Mouse (Mus musculus): Measurements from ENCODE around the gene Slc17a7. TPM values are rescaled to one million over a fixed set of nuclear protein-coding genes. Genes with fewer than 3 reads are reported as not detected.
"Not testable (repeated sequence)": the region's sequence is repeated elsewhere in the genome, so short reads cannot be mapped to it uniquely, and the experiment has no call there.

Gene Slc17a7
- 2.0 and 2.6 TPM in 2 replicates for polyA plus RNA-seq (2016; fragmentation: Nextera tagmentation; extraction: Ambion mirVana)

GRCm38 (mm10) chr7:45163735-45164490 is at the start of gene Slc17a7:
TSS of gene Slc17a7 (plus strand) at chr7:45163949.
- 2% methylated on average over 41 of the region's 41 CpGs for WGBS
- no peak within 1 kb of the TSS for H3K27ac ChIP-seq
- H3K9me3 ChIP-seq, result no peaks in the 10 kb centered on the region
- H3K27me3 ChIP-seq (replicated peaks), result peaks cover 67% of the 10 kb centered on the region
- peak within 1 kb of the TSS; percentile 35 for H3K4me3 ChIP-seq
- no peak for ATAC-seq (ENCODE audit: low FRiP score, low read depth)
- H3K4me1 ChIP-seq, result peaks cover 27% of the 10 kb centered on the region
- peak within 1 kb of the TSS; percentile 56 for H3K9ac ChIP-seq
- H3K4me2 ChIP-seq (replicated peaks), result peak within 1 kb of the TSS; percentile 65
- H3K36me3 ChIP-seq, result peaks cover 22% of the 10 kb centered on the region

GRCm38 (mm10) chr7:45117566-45117965 is 46.2 kb upstream of the Slc17a7 start:
- Histone ChIP-seq H3K9me3 (no peaks in the 10 kb centered on the region), H3K4me1 (peaks cover 5% of the 10 kb centered on the region), H3K36me3 (peaks cover 37% of the 10 kb centered on the region), H3K27me3 (replicated peaks) (no peaks in the 10 kb centered on the region), H3K4me3 (no peak overlapping the region), H3K4me2 (replicated peaks) (no peak overlapping the region), H3K9ac (no peak overlapping the region), H3K27ac (no peak overlapping the region)
- WGBS, result 86% methylated on average over 8 of the region's 8 CpGs
- no peak for ATAC-seq (ENCODE audit: low FRiP score, low read depth)

DNA sequence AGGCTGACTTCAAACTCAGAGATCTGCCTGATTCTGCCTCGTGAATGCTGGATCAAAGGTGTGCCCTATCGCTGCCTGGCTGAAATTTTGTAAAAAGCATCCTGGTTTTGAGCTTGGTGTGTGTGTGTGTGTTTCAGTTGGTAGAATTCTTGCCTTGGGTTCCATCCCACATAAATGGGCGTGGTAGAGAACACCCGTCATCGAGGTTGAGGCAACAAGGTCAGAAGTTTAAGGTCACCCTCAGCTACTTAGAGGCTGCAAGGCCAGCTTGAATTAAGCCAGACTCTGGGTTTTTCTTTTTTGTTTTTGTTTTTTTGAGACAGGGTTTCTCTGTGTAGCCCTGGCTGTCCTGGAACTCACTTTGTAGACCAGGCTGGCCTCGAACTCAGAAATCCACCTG is 45.4 kb upstream of the Slc17a7 start:
- 91% methylated on average over 6 of the region's 6 CpGs for WGBS
- no peak overlapping the region for H3K9ac ChIP-seq
- H3K4me1 ChIP-seq, result peaks cover 13% of the 10 kb centered on the region
- peaks cover 42% of the 10 kb centered on the region for H3K36me3 ChIP-seq
- no peak overlapping the region for H3K4me2 ChIP-seq (replicated peaks)
- H3K27ac ChIP-seq, result no peak overlapping the region
- H3K9me3 ChIP-seq, result no peaks in the 10 kb centered on the region
- no peak overlapping the region for H3K4me3 ChIP-seq
- ATAC-seq (ENCODE audit: low FRiP score, low read depth), result no peak
- no peaks in the 10 kb centered on the region for H3K27me3 ChIP-seq (replicated peaks)

DNA sequence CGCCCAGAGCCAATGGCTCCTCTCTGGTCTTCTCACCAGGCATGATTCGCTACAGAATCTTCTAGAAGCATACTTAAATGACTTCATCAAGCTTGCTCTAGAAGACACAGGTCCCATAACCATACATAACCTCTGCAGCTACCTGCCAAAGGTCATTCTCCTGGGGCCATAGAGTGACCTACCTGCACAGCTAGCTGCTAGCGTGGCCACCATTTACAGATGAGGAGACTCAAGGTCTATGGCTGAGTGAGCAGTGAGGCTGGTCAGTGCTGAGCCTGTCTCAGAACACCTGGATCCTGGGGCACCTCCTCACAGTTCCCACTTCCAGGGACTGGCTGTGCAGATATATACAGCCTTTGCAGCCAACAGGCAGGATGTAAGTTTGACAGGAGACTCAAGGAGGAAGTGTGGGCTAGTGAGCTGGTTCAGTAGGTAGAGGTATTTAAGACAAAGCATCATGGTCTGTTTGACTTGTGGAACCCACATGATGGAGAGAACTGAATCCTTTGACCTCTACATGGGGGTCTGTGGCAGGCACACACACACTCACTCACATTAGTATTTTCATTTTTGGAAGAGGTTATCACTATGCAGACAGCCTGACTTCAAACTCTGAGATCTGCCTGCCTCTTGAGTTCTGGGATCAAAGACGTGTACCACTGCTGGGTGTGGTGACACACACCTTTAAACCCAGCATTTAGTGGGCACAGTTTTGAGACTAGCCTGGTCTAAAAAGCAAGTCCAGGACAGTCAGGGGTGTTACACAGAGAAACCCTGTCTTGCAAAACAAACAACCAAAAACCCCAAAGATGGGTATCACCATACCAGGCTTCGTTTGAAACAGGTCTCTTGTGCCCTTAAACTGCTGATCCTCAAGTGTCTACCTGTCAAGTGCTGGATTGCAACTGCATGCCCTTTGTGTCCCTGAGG is 43.7 kb upstream of the Slc17a7 start:
- no peak overlapping the region for H3K4me2 ChIP-seq (replicated peaks)
- peaks cover 43% of the 10 kb centered on the region for H3K36me3 ChIP-seq
- no peak overlapping the region for H3K4me3 ChIP-seq
- 82% methylated on average over 5 of the region's 5 CpGs for WGBS
- H3K9ac ChIP-seq, result no peak overlapping the region
- no peak overlapping the region for H3K27ac ChIP-seq
- no peaks in the 10 kb centered on the region for H3K9me3 ChIP-seq
- H3K4me1 ChIP-seq, result peaks cover 19% of the 10 kb centered on the region
- no peak for ATAC-seq (ENCODE audit: low FRiP score, low read depth)
- H3K27me3 ChIP-seq (replicated peaks), result no peaks in the 10 kb centered on the region

GRCm38 (mm10) chr7:45121404-45121803 is 42.3 kb upstream of the Slc17a7 start:
- no peaks in the 10 kb centered on the region for H3K27me3 ChIP-seq (replicated peaks)
- ATAC-seq (ENCODE audit: low FRiP score, low read depth), result no peak
- H3K4me2 ChIP-seq (replicated peaks), result peak overlapping the region; percentile 16
- no peak overlapping the region for H3K4me3 ChIP-seq
- peaks cover 24% of the 10 kb centered on the region for H3K4me1 ChIP-seq
- 76% methylated on average over 8 of the region's 8 CpGs for WGBS
- H3K27ac ChIP-seq, result no peak overlapping the region
- H3K36me3 ChIP-seq, result peaks cover 57% of the 10 kb centered on the region
- H3K9ac ChIP-seq, result no peak overlapping the region
- no peaks in the 10 kb centered on the region for H3K9me3 ChIP-seq

DNA sequence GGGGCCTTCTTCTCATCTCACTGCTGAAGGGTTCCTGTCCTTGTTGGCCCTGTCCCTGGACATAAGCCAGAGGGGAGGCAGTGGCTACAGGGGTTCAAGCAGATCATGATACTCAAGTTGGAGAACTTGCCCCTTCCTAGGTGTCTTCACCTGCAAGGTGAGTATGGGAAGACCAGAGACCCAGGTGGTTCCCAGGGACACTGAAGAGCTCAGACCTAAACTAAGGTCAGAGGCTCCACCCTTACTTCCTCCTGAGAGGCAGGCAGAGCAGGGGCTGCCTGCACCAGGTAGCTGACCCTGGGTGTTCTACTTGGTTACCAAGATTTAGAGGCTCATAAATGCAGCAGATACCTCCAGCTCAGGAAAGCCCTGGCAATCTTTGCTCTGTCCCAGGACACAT is 41.8 kb upstream of the Slc17a7 start:
- H3K27ac ChIP-seq, result no peak overlapping the region

DNA sequence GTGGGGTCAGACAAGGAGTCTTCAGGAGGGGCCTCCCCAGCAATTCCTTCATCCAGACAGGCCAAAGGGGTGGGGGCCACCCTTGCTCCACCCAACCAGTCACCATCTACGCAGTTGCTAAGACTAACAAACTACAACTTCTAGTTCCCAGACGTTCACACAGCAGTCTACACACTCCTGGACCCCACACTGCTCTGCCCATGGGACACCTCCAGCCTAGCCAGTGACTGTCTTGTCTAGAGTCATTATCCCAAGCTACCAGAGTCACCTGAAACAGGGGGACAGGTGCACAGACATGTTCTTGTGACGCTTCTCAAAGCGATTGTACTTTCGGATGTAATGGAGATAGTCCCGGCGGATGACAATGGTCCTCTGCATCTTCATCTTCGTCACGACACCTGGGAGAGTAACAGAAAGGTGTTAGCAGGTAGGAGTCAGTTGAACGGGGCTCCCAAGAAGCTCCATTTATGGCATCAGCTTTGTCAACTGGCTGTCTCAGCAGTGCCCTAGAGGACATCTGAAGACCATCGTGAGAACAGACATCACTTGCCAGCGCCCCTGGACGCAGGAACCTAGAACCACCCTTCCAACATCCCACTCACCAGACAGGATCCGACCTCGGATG is 41.1 kb upstream of the Slc17a7 start:
- no peaks in the 10 kb centered on the region for H3K9me3 ChIP-seq
- H3K4me3 ChIP-seq, result peak overlapping the region; percentile 92
- peaks cover 35% of the 10 kb centered on the region for H3K4me1 ChIP-seq
- H3K27ac ChIP-seq, result no peak overlapping the region
- peak overlapping the region; percentile 78 for H3K4me2 ChIP-seq (replicated peaks)
- H3K36me3 ChIP-seq, result peaks cover 68% of the 10 kb centered on the region
- H3K9ac ChIP-seq, result peak overlapping the region; percentile 97
- WGBS, result 87% methylated on average over 15 of the region's 15 CpGs
- H3K27me3 ChIP-seq (replicated peaks), result no peaks in the 10 kb centered on the region
- ATAC-seq (ENCODE audit: low FRiP score, low read depth), result no peak

More for the DNA sequence above, 41.8 kb upstream of the Slc17a7 start:
- no peak for ATAC-seq (ENCODE audit: low FRiP score, low read depth)
- Histone ChIP-seq H3K4me3 (no peak overlapping the region), H3K27me3 (replicated peaks) (no peaks in the 10 kb centered on the region), H3K36me3 (peaks cover 62% of the 10 kb centered on the region), H3K9me3 (no peaks in the 10 kb centered on the region), H3K4me1 (peaks cover 29% of the 10 kb centered on the region), H3K4me2 (replicated peaks) (peak overlapping the region; percentile 16), H3K9ac (no peak overlapping the region)

DNA sequence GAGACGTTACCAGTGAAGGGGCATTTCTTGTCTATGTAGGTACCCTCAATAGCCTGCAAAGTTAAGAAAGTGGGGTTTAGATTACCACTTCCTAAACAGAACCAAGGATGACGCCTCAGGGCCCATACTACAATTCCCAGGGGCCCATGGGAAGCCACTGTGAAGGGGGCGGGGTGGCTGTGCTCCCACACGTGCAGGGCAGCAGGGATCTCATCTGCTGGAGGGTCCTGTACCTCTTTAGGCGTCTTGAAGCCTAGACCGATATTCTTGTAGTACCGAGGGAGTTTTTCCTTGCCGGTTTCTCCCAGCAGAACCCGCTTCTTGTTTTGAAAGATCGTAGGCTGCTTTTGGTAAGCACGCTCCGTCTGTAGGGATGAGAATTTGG is 40.6 kb upstream of the Slc17a7 start:
- Histone ChIP-seq H3K4me1 (peaks cover 35% of the 10 kb centered on the region), H3K9me3 (no peaks in the 10 kb centered on the region), H3K27me3 (replicated peaks) (no peaks in the 10 kb centered on the region), H3K4me2 (replicated peaks) (peak overlapping the region; percentile 78), H3K4me3 (peak overlapping the region; percentile 92), H3K36me3 (peaks cover 68% of the 10 kb centered on the region), H3K9ac (peak overlapping the region; percentile 97), H3K27ac (no peak overlapping the region)
- ATAC-seq (ENCODE audit: low FRiP score, low read depth), result no peak
- WGBS, result 23% methylated on average over 12 of the region's 12 CpGs

GRCm38 (mm10) chr7:45124224-45125143 is 39.3 kb upstream of the Slc17a7 start, which contains the start of gene Rps11:
TSS of gene Rps11 (minus strand) at chr7:45124439.
- Histone ChIP-seq H3K4me3 (peak within 1 kb of the TSS; percentile 92), H3K4me1 (peaks cover 35% of the 10 kb centered on the region), H3K9me3 (no peaks in the 10 kb centered on the region), H3K27me3 (replicated peaks) (no peaks in the 10 kb centered on the region), H3K36me3 (peaks cover 62% of the 10 kb centered on the region), H3K9ac (peak within 1 kb of the TSS; percentile 97), H3K4me2 (replicated peaks) (peak within 1 kb of the TSS; percentile 78), H3K27ac (peak within 1 kb of the TSS; percentile 59)
- WGBS, result under 1% methylated on average over 59 of the region's 59 CpGs
- peak; percentile 81 for ATAC-seq (ENCODE audit: low FRiP score, low read depth)

DNA sequence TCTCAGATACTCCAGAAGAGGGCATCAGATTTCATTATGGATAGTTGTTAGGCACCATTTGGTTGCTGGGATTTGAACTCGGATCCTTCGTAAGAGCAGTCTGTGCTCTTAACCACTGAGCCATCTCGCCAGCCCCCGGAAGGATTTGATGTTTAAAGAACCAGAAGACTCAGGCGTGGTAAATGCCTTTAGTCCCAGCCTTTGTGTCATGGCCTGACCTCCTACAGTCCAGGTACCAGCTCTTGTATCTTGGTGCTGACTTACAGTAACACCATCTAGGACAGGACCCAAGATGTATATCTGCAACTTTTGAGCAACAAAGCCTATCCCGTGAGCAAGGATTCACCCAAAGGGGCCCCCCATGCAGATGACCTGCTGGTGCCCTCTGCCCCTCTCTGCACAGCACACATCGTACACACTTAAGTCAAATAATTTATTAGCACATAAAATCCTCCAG is 38.6 kb upstream of the Slc17a7 start:
- Histone ChIP-seq H3K4me2 (replicated peaks) (peak overlapping the region; percentile 78), H3K27ac (peak overlapping the region; percentile 59), H3K36me3 (peaks cover 55% of the 10 kb centered on the region), H3K4me3 (peak overlapping the region; percentile 5; the same call in 1 of the 2 replicates), H3K4me1 (peaks cover 35% of the 10 kb centered on the region), H3K27me3 (replicated peaks) (no peaks in the 10 kb centered on the region), H3K9me3 (no peaks in the 10 kb centered on the region), H3K9ac (no peak overlapping the region)
- 7% methylated on average over 7 of the region's 7 CpGs for WGBS
- ATAC-seq (ENCODE audit: low FRiP score, low read depth), result no peak

DNA sequence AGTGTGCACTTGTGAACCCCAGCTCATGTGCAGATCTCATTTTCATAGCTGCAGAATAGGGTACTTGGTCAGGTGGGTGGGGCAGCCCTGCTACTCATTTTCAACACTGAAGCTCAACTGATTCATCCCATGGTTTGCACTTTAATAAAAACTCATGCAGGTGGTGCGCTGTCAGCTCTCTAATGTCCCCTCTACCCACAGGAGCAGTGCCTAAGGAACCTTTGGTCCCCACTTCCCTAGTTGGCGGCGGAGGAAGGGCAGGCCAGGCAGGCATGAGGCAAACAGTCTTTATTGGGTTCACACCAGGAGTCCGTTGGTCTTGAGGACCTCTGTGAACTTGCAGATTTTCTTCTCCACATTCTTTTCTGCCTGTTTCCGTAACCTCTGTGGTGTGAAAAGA is 38.1 kb upstream of the Slc17a7 start:
- H3K4me1 ChIP-seq, result peaks cover 35% of the 10 kb centered on the region

More for the DNA sequence above, 38.1 kb upstream of the Slc17a7 start:
- Histone ChIP-seq H3K27ac (peak overlapping the region; percentile 12; the same call in 1 of the 2 replicates), H3K36me3 (peaks cover 50% of the 10 kb centered on the region), H3K4me2 (replicated peaks) (peak overlapping the region; percentile 78)
- not testable (repeated sequence) for H3K9me3 ChIP-seq; H3K9ac ChIP-seq; H3K27me3 ChIP-seq (replicated peaks); H3K4me3 ChIP-seq; ATAC-seq (ENCODE audit: low FRiP score, low read depth)
- 56% methylated on average over 5 of the region's 5 CpGs for WGBS

All from neural tube, embryonic 12.5 days (tissue).